Mouse (Mus musculus) kidney, embryonic 15.5 days (tissue): Measurements from ENCODE around the gene Vwf. TPM values are rescaled to one million over a fixed set of nuclear protein-coding genes. Genes with fewer than 3 reads are reported as not detected.

Source experiments
- ATAC-seq: fragments of 200-750 bp; cut with Nextera tagmentation; replicated peaks from 2 replicates; pipeline ENCODE4 v1.8.0; 2017; ENCODE audit warnings: moderate TSS enrichment; ENCODE audit not compliant: low FRiP score
- H3K27ac ChIP-seq: fragments of 300-500 bp; sonication (generic); 2 replicates; pipeline ENCODE4 v1.5.1; 2015; ENCODE audit warnings: mild to moderate bottlenecking, inconsistent platforms
- H3K27me3 ChIP-seq: fragments of 300-500 bp; sonication (generic); 2 replicates; pipeline ENCODE4 v1.6.1; 2015; ENCODE audit warnings: inconsistent platforms
- H3K36me3 ChIP-seq: fragments of 300-500 bp; sonication (generic); 2 replicates; pipeline ENCODE4 v1.6.1; 2015; ENCODE audit warnings: inconsistent platforms
- H3K4me1 ChIP-seq: fragments of 300-500 bp; sonication (generic); 2 replicates; pipeline ENCODE4 v1.6.1; 2015; ENCODE audit warnings: inconsistent platforms
- H3K4me2 ChIP-seq: fragments of 300-500 bp; sonication (generic); 2 replicates; pipeline ENCODE4 v1.6.1; 2015; ENCODE audit warnings: moderate library complexity, mild to moderate bottlenecking, inconsistent platforms
- H3K4me3 ChIP-seq: fragments of 300-500 bp; sonication (generic); replicated peaks from 2 replicates; pipeline ENCODE4 v1.5.1; 2015; ENCODE audit warnings: mild to moderate bottlenecking, inconsistent platforms
- H3K9ac ChIP-seq: fragments of 300-500 bp; sonication (generic); 2 replicates; pipeline ENCODE4 v1.6.1; 2015; ENCODE audit warnings: mild to moderate bottlenecking, inconsistent platforms
- H3K9me3 ChIP-seq: fragments of 300-500 bp; sonication (generic); replicated peaks from 2 replicates; pipeline ENCODE4 v1.6.1; 2016; ENCODE audit warnings: inconsistent platforms
- WGBS: fragments of 180-500 bp; shearing (Covaris S2); methylation state at CpG from one replicate; pipeline ENCODE4 v1.1.7; 2015; ENCODE audit warnings: mixed read lengths; 5-methylcytosine and 5-hydroxymethylcytosine counted together
- polyA plus RNA-seq: library from polyadenylated mRNA; unstranded; fragments of >200 nt; fragmentation: Nextera tagmentation; extraction: Ambion mirVana; gene quantifications from 2 replicates; pipeline ENCODE4 v1.2.1, GENCODE M21; 2015

Vwf gene
- polyA plus RNA-seq, 1 experiment from 2014 or later = 6.6 TPM

DNA sequence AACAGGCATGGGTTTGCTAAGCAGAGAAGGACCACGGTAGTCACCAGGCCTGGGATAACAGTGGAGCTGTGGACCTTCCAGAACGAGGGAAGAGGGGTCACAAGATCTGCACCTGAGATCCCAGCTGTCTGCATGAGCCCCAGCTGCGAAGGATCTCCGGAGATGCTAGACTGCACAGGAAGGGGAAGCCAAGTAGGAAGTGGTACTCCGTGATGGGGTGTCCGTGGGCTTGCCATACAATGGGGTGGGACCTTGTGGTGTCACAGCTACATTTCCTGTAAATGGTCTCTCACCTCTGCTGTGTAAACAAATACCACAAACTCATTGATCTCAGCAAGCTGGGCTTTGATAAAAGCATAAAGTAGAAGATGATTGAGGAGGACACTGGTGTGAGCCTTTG is 22.5 kb upstream of the Vwf start:
- Histone ChIP-seq H3K9ac (no peak overlapping the region), H3K4me1 (peaks cover 10% of the 10 kb centered on the region; the same call in 1 of the 2 replicates), H3K27me3 (no peaks in the 10 kb centered on the region), H3K9me3 (no peaks in the 10 kb centered on the region), H3K4me2 (no peak overlapping the region), H3K27ac (no peak overlapping the region), H3K36me3 (no peaks in the 10 kb centered on the region), H3K4me3 (no peak overlapping the region)
- ATAC-seq = no peak
- WGBS = 74% methylated on average over 6 of the region's 6 CpGs

DNA sequence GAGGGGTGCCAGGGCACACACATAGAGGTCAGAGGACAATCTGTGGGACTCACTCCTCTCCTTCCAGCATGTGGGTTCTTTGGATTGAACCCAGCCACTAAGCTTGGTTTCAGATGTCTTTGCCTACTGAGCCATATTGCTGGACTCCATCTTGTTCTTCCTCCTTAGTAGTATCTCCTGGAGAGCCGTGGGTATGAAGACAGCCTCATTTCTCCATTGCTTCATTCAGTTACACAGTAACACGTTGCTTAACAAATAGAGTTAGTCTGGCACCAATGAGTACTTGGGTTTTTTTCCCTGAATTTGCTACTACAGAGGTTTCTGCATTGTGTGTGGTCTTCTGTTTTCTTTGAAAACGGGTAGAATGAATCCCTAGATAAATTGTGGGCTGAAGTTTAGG is 20.5 kb upstream of the Vwf start:
- H3K27ac ChIP-seq = no peak overlapping the region
- no peaks in the 10 kb centered on the region for H3K36me3 ChIP-seq
- H3K4me2 ChIP-seq = no peak overlapping the region
- H3K9me3 ChIP-seq = no peaks in the 10 kb centered on the region
- no peak for ATAC-seq
- H3K4me3 ChIP-seq = no peak overlapping the region
- no peak overlapping the region for H3K9ac ChIP-seq
- WGBS = 68% methylated on average over 3 of the region's 3 CpGs
- no peaks in the 10 kb centered on the region for H3K27me3 ChIP-seq
- H3K4me1 ChIP-seq = peaks cover 13% of the 10 kb centered on the region; the same call in 1 of the 2 replicates

DNA sequence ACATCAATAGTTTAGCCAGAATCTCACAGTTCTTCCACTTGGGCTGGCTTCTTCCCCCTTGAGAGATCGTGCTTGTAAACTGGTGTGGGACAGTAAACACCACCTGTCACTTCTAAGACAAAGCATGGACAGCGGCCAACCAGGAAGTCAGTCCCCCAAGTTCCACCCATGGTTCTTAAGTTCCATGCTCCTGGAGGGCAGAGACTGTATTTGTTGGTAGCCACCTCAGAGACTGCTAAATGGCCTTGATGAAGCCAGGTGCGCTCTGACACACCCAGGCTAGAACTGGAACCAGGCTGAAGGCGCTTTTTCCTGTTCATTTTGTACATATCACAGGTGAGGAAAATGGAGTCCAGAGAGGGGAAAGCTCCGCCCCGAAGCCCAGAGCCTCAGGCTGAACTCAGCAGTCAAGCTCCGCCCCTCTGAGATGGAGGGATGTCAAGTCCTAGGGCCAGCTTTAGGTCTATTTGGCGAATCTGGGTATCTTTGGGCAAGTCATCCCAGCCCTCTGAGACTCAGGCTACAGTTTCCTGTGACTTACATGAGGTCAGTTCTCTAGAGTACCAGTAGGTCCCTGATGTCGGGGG is 17.9 kb upstream of the Vwf start:
- no peak overlapping the region for H3K27ac ChIP-seq
- H3K4me3 ChIP-seq = no peak overlapping the region
- no peak overlapping the region for H3K9ac ChIP-seq
- H3K36me3 ChIP-seq = no peaks in the 10 kb centered on the region
- WGBS = 88% methylated on average over 9 of the region's 9 CpGs
- ATAC-seq = no peak
- no peaks in the 10 kb centered on the region for H3K9me3 ChIP-seq
- H3K27me3 ChIP-seq = no peaks in the 10 kb centered on the region
- 0 out of 2 replicates have a peak, but pooled peaks cover 6% of the 10 kb centered on the region for H3K4me1 ChIP-seq
- no peak overlapping the region for H3K4me2 ChIP-seq

DNA sequence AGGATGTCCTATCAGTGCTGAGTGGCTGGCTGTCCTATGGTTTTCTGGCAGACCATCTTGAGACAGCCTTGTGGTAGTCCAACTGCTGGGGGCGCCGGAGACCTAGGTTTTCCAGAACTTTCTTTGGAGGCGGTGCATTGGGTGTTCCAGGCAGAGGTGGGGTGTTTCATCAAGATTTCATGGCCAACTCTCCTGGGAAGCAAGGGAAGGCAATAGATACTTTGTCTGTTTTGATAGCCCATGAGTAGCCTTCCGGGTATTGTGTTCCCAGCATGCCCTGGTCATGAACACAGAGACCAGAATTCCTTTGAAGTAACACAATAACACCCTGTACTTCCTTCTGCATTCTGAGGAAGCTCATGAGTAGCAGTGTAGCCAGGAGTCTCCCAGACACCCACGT is 17.1 kb upstream of the Vwf start:
- no peaks in the 10 kb centered on the region for H3K9me3 ChIP-seq
- no peak for ATAC-seq

DNA sequence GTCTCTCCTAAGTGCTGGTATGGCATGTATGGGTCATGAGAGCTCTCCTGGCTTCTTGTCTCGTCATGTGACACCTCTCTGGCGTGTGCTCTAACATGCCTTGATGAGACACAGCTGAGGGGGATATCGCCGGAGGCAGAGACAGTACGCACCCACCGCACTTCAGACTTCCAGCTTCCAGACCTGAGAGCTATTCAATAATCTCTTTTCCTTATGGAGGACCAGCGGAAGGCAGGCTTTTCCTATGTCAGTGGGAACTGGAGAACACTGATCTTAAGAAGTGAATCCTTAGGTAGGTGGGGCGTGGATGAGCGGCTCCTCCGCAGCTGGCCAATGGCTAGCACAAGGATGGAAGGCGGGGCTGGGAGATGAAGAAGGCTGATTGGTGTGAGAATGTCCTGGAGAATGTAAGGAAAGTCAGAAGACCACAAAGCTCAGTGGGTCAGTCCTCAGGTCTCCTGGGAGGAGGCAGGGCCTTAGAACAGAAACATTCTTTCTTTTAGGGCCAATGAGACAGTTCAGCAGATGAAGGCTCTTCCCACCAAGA is 13.4 kb upstream of the Vwf start:
- H3K27me3 ChIP-seq = no peaks in the 10 kb centered on the region
- H3K4me1 ChIP-seq = 0 out of 2 replicates have a peak, but pooled peaks cover 6% of the 10 kb centered on the region
- H3K4me3 ChIP-seq = no peak overlapping the region
- no peak for ATAC-seq
- H3K36me3 ChIP-seq = no peaks in the 10 kb centered on the region
- 87% methylated on average over 11 of the region's 11 CpGs for WGBS
- H3K9ac ChIP-seq = no peak overlapping the region
- H3K27ac ChIP-seq = no peak overlapping the region
- no peaks in the 10 kb centered on the region for H3K9me3 ChIP-seq
- H3K4me2 ChIP-seq = no peak overlapping the region

More for the DNA sequence above, 17.1 kb upstream of the Vwf start:
- H3K4me2 ChIP-seq = no peak overlapping the region
- no peak overlapping the region for H3K9ac ChIP-seq
- no peak overlapping the region for H3K27ac ChIP-seq
- 79% methylated on average over 5 of the region's 5 CpGs for WGBS
- H3K4me1 ChIP-seq = 0 out of 2 replicates have a peak, but pooled peaks cover 6% of the 10 kb centered on the region
- H3K27me3 ChIP-seq = no peaks in the 10 kb centered on the region
- no peak overlapping the region for H3K4me3 ChIP-seq
- no peaks in the 10 kb centered on the region for H3K36me3 ChIP-seq

DNA sequence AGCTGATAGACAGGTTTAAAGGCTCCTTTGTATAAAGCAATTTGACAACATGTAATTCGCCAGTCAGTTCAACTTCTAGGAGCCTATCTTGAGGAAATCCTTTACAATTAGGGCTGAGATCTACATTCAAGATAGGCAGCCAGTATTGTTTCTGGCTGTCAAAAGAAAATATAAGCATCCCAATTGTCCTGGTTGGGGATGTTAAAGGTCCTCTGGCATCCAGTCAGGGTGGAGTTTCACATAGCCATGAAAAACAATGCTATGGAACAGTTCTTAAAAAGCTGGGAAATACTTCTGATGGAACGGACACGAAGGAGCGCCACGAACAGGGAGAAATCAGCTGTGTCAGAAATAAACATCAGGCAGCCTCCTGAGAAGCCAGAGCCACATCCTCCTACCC is 11.6 kb upstream of the Vwf start:
- peaks cover 4% of the 10 kb centered on the region for H3K4me1 ChIP-seq
- WGBS = 67% methylated on average over 5 of the region's 5 CpGs
- H3K27me3 ChIP-seq = no peaks in the 10 kb centered on the region
- no peak overlapping the region for H3K9ac ChIP-seq
- H3K36me3 ChIP-seq = no peaks in the 10 kb centered on the region
- no peak overlapping the region for H3K27ac ChIP-seq
- no peak for ATAC-seq
- H3K9me3 ChIP-seq = no peaks in the 10 kb centered on the region
- H3K4me2 ChIP-seq = no peak overlapping the region
- H3K4me3 ChIP-seq = no peak overlapping the region

DNA sequence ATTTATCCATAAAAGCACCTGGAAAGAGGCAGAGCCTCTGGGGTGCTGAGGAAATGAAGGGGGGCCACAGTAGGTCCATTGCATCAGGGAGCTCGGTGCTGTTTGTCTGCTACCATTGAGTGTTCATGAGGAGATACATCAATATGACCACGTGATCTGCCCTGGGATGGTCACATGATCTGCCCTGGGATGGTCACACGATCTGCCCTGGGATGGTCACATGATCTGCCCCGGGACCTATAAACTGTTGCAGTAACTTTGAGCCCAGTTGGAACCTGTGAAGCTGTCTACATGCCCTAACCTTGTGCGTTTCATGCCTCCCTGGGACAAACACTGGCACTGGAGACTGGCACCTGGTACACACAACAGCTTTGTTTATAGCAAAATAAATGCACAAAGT is 8.1 kb upstream of the Vwf start:
- no peak overlapping the region for H3K4me3 ChIP-seq
- H3K4me1 ChIP-seq = peaks cover 4% of the 10 kb centered on the region
- H3K9ac ChIP-seq = no peak overlapping the region
- 79% methylated on average over 5 of the region's 5 CpGs for WGBS
- no peak for ATAC-seq
- H3K27ac ChIP-seq = no peak overlapping the region
- no peaks in the 10 kb centered on the region for H3K36me3 ChIP-seq
- no peaks in the 10 kb centered on the region for H3K27me3 ChIP-seq
- no peaks in the 10 kb centered on the region for H3K9me3 ChIP-seq
- no peak overlapping the region for H3K4me2 ChIP-seq

DNA sequence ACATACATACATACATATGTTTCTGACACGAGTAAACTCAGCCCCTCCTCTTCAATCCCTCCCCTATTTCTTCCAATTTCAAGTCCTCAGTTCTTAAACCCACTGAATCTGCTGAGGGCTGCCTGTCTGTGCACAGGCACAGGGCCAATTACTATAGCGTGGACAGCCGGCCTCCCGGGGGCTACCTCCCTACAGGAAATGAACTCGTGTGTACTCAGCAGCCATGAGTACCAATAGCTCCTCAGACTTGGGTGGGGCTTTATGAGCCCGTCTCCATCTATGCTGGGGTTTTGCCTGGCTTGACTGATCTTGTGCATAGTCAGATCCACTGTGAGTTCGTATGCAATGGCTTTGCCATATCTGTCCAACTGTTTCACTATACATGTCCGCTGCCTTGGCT is 7.2 kb upstream of the Vwf start:
- Histone ChIP-seq H3K9ac (no peak overlapping the region), H3K4me1 (peaks cover 4% of the 10 kb centered on the region), H3K4me3 (no peak overlapping the region), H3K9me3 (no peaks in the 10 kb centered on the region), H3K27ac (no peak overlapping the region), H3K36me3 (no peaks in the 10 kb centered on the region), H3K27me3 (no peaks in the 10 kb centered on the region), H3K4me2 (no peak overlapping the region)
- WGBS = 48% methylated on average over 8 of the region's 8 CpGs
- ATAC-seq = no peak

DNA sequence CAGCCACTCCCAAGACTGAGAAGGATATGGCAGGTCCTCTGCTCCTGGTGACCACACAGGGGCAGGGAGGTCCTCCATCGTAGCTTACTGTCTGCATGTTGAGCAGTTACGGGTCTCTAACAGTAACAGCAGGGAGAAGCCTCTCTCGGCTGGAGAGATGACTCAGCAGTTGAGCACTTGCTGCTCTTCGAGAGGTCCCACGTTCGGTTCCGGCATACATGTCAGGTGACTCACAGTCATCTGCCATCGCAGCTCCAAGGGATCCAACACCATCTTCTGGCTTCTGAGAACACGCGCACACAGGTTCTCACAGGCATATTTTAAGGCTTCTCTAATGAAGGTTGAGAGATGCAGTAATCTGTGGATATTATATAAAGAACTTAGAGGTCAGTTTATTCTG is 6.4 kb upstream of the Vwf start:
- ATAC-seq = no peak
- peaks cover 4% of the 10 kb centered on the region for H3K4me1 ChIP-seq
- no peak overlapping the region for H3K4me3 ChIP-seq
- H3K4me2 ChIP-seq = no peak overlapping the region
- no peaks in the 10 kb centered on the region for H3K9me3 ChIP-seq
- H3K36me3 ChIP-seq = no peaks in the 10 kb centered on the region
- H3K27ac ChIP-seq = no peak overlapping the region
- 86% methylated on average over 10 of the region's 10 CpGs for WGBS
- H3K9ac ChIP-seq = no peak overlapping the region
- no peaks in the 10 kb centered on the region for H3K27me3 ChIP-seq

DNA sequence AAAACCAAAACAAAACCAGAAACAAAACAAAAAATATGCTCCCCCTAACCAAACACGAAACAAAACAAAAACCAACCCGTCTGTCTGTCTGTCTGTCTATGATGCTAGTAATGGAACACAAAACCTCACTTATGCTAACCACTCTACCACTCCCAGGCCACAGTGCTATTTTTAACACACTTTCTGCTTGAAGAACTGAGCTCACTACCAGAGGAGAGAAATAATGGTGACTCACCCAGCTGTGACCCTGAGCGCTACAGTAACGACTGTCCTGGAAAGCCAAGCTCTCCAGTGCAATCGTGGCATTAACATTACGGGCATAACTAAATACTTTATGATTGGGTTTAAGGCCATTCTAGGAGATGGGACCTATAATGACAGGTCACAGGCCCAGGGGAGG is 5.7 kb upstream of the Vwf start:
- no peak for ATAC-seq
- WGBS = 82% methylated on average over 6 of the region's 6 CpGs
- no peak overlapping the region for H3K27ac ChIP-seq

DNA sequence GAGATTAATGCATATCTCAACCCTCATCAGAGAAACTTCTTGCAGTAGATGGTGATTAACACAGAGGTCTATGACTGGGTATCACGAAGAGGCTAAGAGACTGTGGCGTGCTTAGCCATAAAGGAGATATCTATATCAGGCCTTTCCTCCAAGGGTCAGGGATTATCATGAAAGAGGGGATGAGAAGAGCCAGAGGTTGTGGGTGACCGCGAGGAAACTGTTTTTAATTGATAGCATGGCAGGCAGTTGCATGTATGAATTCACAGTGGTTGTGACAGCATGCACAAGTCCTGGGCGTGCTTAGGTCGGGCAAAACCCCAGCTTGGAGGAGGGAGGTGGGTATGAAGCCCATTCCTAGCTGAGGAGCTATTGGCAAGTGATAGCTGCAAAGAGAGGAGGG is 5.3 kb upstream of the Vwf start:
- no peak overlapping the region for H3K4me2 ChIP-seq
- H3K4me1 ChIP-seq = peaks cover 4% of the 10 kb centered on the region
- no peak overlapping the region for H3K4me3 ChIP-seq
- H3K27ac ChIP-seq = no peak overlapping the region
- WGBS = 77% methylated on average over 6 of the region's 6 CpGs
- H3K27me3 ChIP-seq = no peaks in the 10 kb centered on the region
- no peaks in the 10 kb centered on the region for H3K36me3 ChIP-seq
- ATAC-seq = no peak
- no peak overlapping the region for H3K9ac ChIP-seq
- no peaks in the 10 kb centered on the region for H3K9me3 ChIP-seq

More for the DNA sequence above, 5.7 kb upstream of the Vwf start:
- Histone ChIP-seq H3K4me3 (no peak overlapping the region), H3K9me3 (no peaks in the 10 kb centered on the region), H3K27me3 (no peaks in the 10 kb centered on the region), H3K36me3 (no peaks in the 10 kb centered on the region), H3K4me2 (no peak overlapping the region), H3K9ac (no peak overlapping the region), H3K4me1 (peaks cover 4% of the 10 kb centered on the region)

DNA sequence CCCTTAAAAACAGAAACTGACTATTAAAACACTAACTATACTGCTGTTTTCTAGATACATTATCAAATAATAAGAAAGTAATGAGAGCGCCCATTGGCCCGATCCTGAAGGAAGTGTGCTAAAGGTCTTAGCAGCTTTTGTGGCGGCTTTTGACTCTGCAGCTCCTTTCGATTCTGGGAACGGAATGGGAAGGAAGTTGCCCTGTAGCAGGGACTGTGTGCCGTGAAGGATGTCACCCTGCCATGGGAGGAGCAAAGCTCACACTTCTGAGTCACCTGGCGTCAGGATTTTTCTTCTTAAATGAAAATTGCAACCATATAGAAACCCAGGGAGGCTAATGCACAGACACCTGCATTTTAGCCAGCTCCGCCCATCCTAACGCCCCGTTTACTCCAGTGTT is 1.8 kb downstream of the Vwf start:
- Histone ChIP-seq H3K4me3 (no peak overlapping the region), H3K9me3 (no peaks in the 10 kb centered on the region), H3K36me3 (no peaks in the 10 kb centered on the region), H3K4me2 (no peak overlapping the region), H3K4me1 (no peaks in the 10 kb centered on the region), H3K9ac (no peak overlapping the region), H3K27ac (no peak overlapping the region), H3K27me3 (no peaks in the 10 kb centered on the region)
- WGBS = 77% methylated on average over 10 of the region's 10 CpGs
- no peak for ATAC-seq

DNA sequence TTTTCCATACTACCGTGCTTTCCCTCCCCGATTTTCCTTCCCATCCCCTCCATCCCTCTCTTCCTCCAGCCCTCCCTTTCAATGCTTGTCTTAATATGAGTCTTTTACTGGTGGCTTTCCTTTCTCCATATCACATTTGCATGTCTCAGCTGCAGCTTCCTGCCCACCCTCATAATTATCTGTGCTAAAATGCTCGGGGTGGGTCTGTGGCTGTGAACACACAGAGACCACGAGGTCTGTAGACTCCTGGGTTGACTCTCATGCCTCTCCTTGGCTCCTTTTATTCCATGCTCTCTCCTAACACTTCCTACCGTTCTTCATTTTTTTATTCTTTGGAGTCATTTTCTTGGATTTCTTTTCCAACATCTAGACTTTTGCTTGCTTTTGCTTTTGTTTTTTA is 3.6 kb downstream of the Vwf start:
- ATAC-seq = no peak
- Histone ChIP-seq H3K9ac (no peak overlapping the region), H3K9me3 (no peaks in the 10 kb centered on the region), H3K36me3 (no peaks in the 10 kb centered on the region), H3K27ac (no peak overlapping the region), H3K27me3 (no peaks in the 10 kb centered on the region), H3K4me3 (no peak overlapping the region), H3K4me1 (no peaks in the 10 kb centered on the region), H3K4me2 (no peak overlapping the region)
- 62% methylated on average over 5 of the region's 5 CpGs for WGBS
